Mouse (Mus musculus) kidney, embryonic 16.5 days (tissue): ENCODE results near the gene Mpo. TPM values are rescaled to one million over a fixed set of nuclear protein-coding genes. Genes with fewer than 3 reads are reported as not detected.
A peak's percentile ranks its signal among the peaks of the same experiment; 100 is the strongest.

ENCODE experiments used
- ATAC-seq: fragments of 200-750 bp; cut with Nextera tagmentation; 2 replicates; pipeline ENCODE4 v1.8.0; 2017; ENCODE audit warnings: moderate TSS enrichment; ENCODE audit not compliant: low FRiP score, low TSS enrichment
- H3K27ac ChIP-seq: fragments of 300-500 bp; sonication (generic); 2 replicates; pipeline ENCODE4 v1.5.1; 2014; ENCODE audit warnings: low read length
- H3K27me3 ChIP-seq: fragments of 300-500 bp; sonication (generic); 2 replicates; pipeline ENCODE4 v1.6.1; 2014; ENCODE audit warnings: low read length, control low read depth, mixed read lengths; ENCODE audit not compliant: insufficient read depth
- H3K36me3 ChIP-seq: fragments of 300-500 bp; sonication (generic); 2 replicates; pipeline ENCODE4 v1.6.1; 2014; ENCODE audit warnings: low read length, control low read depth, mixed read lengths; ENCODE audit not compliant: insufficient read depth
- H3K4me1 ChIP-seq: fragments of 300-500 bp; sonication (generic); 2 replicates; pipeline ENCODE4 v1.6.1; 2014; ENCODE audit warnings: low read length, control low read depth, mixed read lengths; ENCODE audit not compliant: insufficient read depth
- H3K4me2 ChIP-seq: fragments of 300-500 bp; sonication (generic); replicated peaks from 2 replicates; pipeline ENCODE4 v1.6.1; 2014; ENCODE audit warnings: low read depth, low read length
- H3K4me3 ChIP-seq: fragments of 300-500 bp; sonication (generic); 2 replicates; pipeline ENCODE4 v1.5.1; 2014; ENCODE audit warnings: mild to moderate bottlenecking, low read length
- H3K9ac ChIP-seq: fragments of 300-500 bp; sonication (generic); replicated peaks from 2 replicates; pipeline ENCODE4 v1.6.1; 2014; ENCODE audit warnings: low read length
- H3K9me3 ChIP-seq: fragments of 300-500 bp; sonication (generic); 2 replicates; pipeline ENCODE4 v1.6.1; 2016; ENCODE audit warnings: low read length, control low read depth
- whole genome bisulfite sequencing: fragments of 180-500 bp; shearing (Covaris S2); extraction: QIAGEN DNeasy Blood & Tissue Kit; methylation state at CpG from one replicate; pipeline ENCODE4 v1.1.7; 2014; 5-methylcytosine and 5-hydroxymethylcytosine counted together
- polyA plus RNA-seq: library from polyadenylated mRNA; unstranded; fragments of >200 nt; fragmentation: Nextera tagmentation; extraction: Ambion mirVana; gene quantifications from 2 replicates; pipeline ENCODE4 v1.2.1, GENCODE M21; 2015

Gene Mpo
- polyA plus RNA-seq, 1 experiment from 2014 or later = 1.3 TPM

DNA sequence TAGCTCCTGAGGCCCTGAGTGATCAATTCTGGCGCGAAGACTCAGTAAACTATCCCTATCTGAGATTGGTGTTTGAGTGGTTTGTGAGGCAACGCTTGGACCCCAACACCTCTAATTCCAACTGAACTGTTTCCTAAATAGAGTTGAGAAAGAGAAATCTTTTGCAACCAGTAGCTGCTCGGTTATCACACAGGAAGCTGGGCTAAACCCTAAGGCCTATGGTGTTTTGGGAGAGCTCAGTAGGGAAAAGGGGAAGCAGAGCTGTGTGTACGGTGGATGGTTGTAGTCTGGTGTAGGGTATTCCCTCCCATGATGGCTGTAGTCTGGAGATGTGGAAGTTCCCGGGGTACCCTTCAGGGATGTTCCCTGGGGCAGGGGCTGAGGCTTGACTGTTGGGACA lies 3.3 kb upstream of the Mpo start:
- WGBS = 93% methylated on average over 6 of the region's 6 CpGs
- no peak overlapping the region for H3K27ac ChIP-seq
- H3K4me3 ChIP-seq = no peak overlapping the region
- no peaks in the 10 kb centered on the region for H3K9me3 ChIP-seq
- no peaks in the 10 kb centered on the region for H3K27me3 ChIP-seq
- H3K4me1 ChIP-seq = no peaks in the 10 kb centered on the region
- no peak overlapping the region for H3K9ac ChIP-seq
- H3K4me2 ChIP-seq = no peak overlapping the region
- H3K36me3 ChIP-seq = no peaks in the 10 kb centered on the region
- no peak for ATAC-seq

DNA sequence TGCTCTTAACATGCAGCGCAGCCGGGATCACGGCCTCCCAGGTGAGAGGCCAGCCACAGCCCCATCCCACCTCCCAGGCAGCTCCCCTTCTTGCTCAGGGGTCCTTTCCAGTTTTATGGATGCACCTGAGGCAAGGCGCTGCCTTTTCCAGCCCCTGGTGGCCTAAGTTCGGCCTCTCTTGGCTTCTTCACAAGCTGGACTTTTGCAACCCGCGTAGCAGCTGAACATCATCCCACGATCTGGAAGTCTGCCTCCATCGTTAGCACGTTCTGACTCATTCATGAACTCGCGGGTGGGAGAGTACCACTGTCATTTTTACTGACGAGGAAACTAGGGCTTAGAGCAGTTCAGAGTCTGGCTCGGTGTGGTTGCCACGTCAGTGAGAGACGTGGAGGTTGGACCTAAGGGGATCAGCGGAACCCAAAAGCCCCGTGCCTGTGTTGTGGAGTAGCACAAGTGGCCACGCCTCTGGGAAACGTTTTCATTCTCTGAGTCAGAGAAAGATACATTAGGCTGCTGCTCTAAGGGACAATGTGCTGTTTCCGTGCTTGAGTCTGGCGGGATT lies 8.4 kb downstream of the Mpo start:
- WGBS = 80% methylated on average over 22 of the region's 22 CpGs
- Histone ChIP-seq H3K9me3 (no peaks in the 10 kb centered on the region), H3K27me3 (no peaks in the 10 kb centered on the region), H3K4me3 (no peak overlapping the region), H3K36me3 (no peaks in the 10 kb centered on the region), H3K4me2 (no peak overlapping the region), H3K4me1 (no peaks in the 10 kb centered on the region), H3K27ac (no peak overlapping the region), H3K9ac (no peak overlapping the region)
- no peak for ATAC-seq

DNA sequence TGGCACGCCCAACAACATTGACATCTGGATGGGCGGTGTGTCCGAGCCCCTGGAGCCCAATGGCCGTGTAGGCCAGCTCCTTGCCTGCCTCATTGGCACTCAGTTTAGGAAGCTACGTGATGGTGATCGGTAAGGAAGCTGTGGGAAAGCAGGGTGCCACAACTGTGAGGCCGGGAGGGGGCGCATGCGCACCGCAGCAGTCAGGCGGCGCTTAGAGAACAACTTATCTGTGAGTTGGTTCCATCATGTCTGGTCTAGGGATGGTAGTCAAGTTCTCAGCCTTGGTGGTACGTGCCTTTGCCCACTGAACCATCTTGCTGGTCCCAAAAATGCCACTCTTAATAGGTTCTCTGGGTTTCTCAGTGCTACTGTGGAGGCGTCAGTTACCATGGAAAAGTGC lies 9.2 kb downstream of the Mpo start:
- Histone ChIP-seq H3K9me3 (no peaks in the 10 kb centered on the region), H3K4me2 (no peak overlapping the region), H3K36me3 (no peaks in the 10 kb centered on the region), H3K27me3 (no peaks in the 10 kb centered on the region), H3K27ac (no peak overlapping the region), H3K4me3 (no peak overlapping the region), H3K9ac (no peak overlapping the region), H3K4me1 (no peaks in the 10 kb centered on the region)
- ATAC-seq = no peak
- 56% methylated on average over 14 of the region's 14 CpGs for WGBS

GRCm38 (mm10) chr11:87805448-87805847 lies 12.1 kb downstream of the Mpo start:
- H3K9ac ChIP-seq = no peak overlapping the region
- H3K4me3 ChIP-seq = no peak overlapping the region
- H3K27ac ChIP-seq = no peak overlapping the region
- no peaks in the 10 kb centered on the region for H3K9me3 ChIP-seq
- no peak for ATAC-seq
- 76% methylated on average over 1 of the region's 1 CpGs for WGBS
- H3K27me3 ChIP-seq = no peaks in the 10 kb centered on the region
- H3K36me3 ChIP-seq = no peaks in the 10 kb centered on the region
- no peak overlapping the region for H3K4me2 ChIP-seq
- H3K4me1 ChIP-seq = no peaks in the 10 kb centered on the region

DNA sequence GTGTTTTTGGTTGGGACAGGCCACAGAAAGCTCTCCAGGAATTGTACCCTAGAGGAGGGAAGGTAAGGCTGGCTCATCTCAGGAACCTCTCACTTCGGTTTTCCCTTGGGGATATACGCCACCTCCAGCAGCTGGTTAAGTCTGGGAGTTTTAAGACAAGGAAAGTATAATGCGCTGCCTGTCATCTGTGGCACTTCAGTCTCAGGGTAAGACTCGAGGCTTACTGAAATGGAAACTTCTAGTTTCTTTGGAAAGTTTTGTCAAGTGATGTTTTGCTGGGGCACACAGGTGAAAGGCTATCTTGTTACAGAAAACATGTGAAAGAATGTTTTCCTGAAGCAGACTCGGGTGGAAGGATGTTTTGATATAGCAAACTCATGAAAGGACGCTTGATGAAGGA lies 14.1 kb downstream of the Mpo start:
- 71% methylated on average over 6 of the region's 6 CpGs for WGBS

DNA sequence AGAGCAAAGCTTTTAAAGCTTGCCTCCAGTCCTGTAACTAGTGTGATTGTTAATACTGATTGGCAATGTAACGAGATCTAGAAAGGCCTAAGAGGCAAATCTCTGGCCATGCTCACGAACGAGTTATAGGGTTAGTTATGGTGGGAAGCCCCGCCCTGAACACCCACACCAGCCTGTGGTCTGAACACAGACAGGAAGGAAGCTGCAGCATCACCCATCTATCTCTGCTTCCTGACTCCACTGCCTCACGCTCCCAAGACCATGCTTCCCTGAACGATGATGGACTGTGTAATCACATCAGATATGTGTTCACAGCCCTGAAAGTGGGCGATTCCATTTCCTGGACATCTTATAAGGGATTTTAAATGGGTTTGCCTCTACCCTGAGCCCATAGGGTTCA lies 14.9 kb downstream of the Mpo start:
- WGBS = 79% methylated on average over 7 of the region's 7 CpGs
- Histone ChIP-seq H3K4me2 (no peak overlapping the region), H3K4me1 (no peaks in the 10 kb centered on the region), H3K4me3 (no peak overlapping the region), H3K9ac (no peak overlapping the region), H3K36me3 (no peaks in the 10 kb centered on the region), H3K27ac (no peak overlapping the region), H3K27me3 (no peaks in the 10 kb centered on the region), H3K9me3 (no peaks in the 10 kb centered on the region)
- ATAC-seq = no peak

More for the DNA sequence above, 14.1 kb downstream of the Mpo start:
- Histone ChIP-seq H3K4me2 (no peak overlapping the region), H3K4me3 (no peak overlapping the region), H3K9me3 (no peaks in the 10 kb centered on the region), H3K27ac (no peak overlapping the region), H3K36me3 (no peaks in the 10 kb centered on the region), H3K4me1 (no peaks in the 10 kb centered on the region), H3K27me3 (no peaks in the 10 kb centered on the region), H3K9ac (no peak overlapping the region)
- ATAC-seq = no peak

- WGBS = 54% methylated on average over 4 of the region's 4 CpGs
- Histone ChIP-seq H3K4me3 (no peak overlapping the region), H3K4me1 (no peaks in the 10 kb centered on the region), H3K9me3 (no peaks in the 10 kb centered on the region), H3K4me2 (no peak overlapping the region), H3K27me3 (peaks cover 3% of the 10 kb centered on the region; the same call in 1 of the 2 replicates), H3K36me3 (no peaks in the 10 kb centered on the region), H3K27ac (no peak overlapping the region), H3K9ac (no peak overlapping the region)
- no peak for ATAC-seq
Measured at GRCm38 (mm10) chr11:87811396-87811795, 18.0 kb downstream of the Mpo start.

GRCm38 (mm10) chr11:87814831-87815230 lies 21.4 kb downstream of the Mpo start:
- Histone ChIP-seq H3K27me3 (peaks cover 4% of the 10 kb centered on the region; the same call in 1 of the 2 replicates), H3K4me2 (no peak overlapping the region), H3K36me3 (no peaks in the 10 kb centered on the region), H3K4me3 (no peak overlapping the region), H3K9ac (no peak overlapping the region), H3K27ac (no peak overlapping the region), H3K9me3 (no peaks in the 10 kb centered on the region), H3K4me1 (no peaks in the 10 kb centered on the region)
- WGBS = 78% methylated on average over 8 of the region's 8 CpGs
- ATAC-seq = no peak

DNA sequence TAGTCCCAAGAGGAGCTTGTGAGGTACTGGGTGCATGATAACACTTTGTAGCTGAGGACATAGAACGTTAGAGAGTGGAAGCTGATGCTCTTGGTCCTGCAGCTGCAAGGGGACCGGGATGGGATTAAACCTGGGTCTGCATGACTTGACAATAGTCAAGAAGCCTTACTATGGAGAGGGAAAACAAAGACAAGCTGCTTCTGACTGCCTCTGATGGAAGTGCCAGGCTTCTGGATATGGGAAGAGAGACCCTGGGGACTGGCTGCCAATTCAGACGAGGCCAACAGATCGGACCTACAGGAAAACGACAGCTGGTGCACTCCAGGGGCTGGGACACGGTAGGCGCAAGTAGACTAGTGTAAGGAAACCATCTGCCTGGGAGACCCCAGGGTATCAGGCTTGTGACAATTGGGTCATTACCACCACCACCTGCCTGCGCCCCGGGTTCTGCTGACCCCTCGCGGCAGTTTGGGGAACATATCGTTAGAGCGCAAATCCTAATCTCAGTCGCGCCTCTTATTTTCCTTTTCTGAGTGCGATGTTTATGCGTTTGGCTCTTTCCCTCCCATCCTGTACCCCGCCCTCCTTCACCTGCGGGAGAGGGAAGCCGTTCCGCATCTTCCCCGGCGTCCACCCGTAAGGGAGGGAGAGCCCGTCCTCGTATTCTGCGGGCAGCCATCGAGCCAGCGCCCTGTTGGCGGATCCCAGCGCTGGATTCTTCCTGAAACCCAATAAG lies 23.5 kb downstream of the Mpo start:
- H3K4me1 ChIP-seq = no peaks in the 10 kb centered on the region
- peaks cover 4% of the 10 kb centered on the region; the same call in 1 of the 2 replicates for H3K27me3 ChIP-seq
- no peaks in the 10 kb centered on the region for H3K9me3 ChIP-seq
- ATAC-seq = peak; percentile 67; the same call in 1 of the 2 replicates
- WGBS = 3% methylated on average over 31 of the region's 31 CpGs
- H3K27ac ChIP-seq = no peak overlapping the region
- peak overlapping the region; percentile 58 for H3K4me2 ChIP-seq
- no peaks in the 10 kb centered on the region for H3K36me3 ChIP-seq
- peak overlapping the region; percentile 41 for H3K4me3 ChIP-seq
- peak overlapping the region; percentile 47 for H3K9ac ChIP-seq

DNA sequence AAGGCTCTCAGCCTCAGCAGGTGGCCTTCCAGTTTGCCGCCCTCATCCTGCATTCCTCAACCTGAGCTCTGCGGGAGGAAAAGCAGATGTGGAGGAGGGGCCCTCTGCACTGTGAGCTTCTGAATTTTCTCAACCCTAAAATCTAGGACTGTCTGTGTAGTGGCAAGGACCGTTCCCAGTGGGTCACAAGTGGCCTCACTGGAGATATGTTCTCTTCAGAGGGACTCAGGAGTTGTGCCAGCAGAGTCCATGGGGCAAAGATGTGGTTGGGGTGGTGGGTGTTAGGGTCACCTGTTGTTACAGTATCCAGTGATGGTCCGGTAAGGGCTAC lies 24.0 kb downstream of the Mpo start:
- Histone ChIP-seq H3K4me1 (no peaks in the 10 kb centered on the region), H3K27me3 (peaks cover 5% of the 10 kb centered on the region; the same call in 1 of the 2 replicates), H3K27ac (no peak overlapping the region), H3K9ac (peak overlapping the region; percentile 47; the same call in 1 of the 2 replicates), H3K9me3 (no peaks in the 10 kb centered on the region), H3K36me3 (no peaks in the 10 kb centered on the region), H3K4me3 (peak overlapping the region; percentile 41), H3K4me2 (peak overlapping the region; percentile 58)
- WGBS = 26% methylated on average over 4 of the region's 4 CpGs
- peak; percentile 51; the same call in 1 of the 2 replicates for ATAC-seq
